In the genomic region with DNA sequence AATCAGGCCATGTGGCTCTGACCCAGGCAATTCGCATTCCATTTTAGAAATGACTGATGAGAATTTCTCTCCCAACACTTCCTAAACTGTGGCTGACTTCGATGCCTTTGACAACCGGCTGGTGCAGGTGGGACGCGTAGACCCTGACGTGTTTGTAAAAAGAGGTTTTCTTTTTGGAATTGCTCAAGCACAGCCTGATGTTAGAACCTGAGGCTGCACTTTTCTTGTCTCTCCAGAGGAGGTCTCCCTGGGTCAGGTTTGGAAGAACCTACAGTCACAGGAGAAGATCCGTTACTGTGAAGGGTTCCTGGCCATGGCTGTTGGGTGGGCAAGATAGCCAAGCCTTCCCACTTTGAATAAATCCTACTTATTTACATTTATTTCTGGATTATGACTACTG, we compare ENCODE assay signal across 11 mouse cellular contexts. TPM values are rescaled to one million over a fixed set of nuclear protein-coding genes. Genes with fewer than 3 reads are reported as not detected.
DNase-seq lines count a peak whose midpoint lies in the region; TF ChIP-seq lines count a peak whose summit lies in the region.
"Had no signal": no experiment of that assay in that cellular context is flagged by ENCODE, and none has a peak within 500 bp of the region (broad histone marks: within the 10 kb centered on the region; RNA-seq: fewer than 3 reads in every experiment).

No protein-coding gene starts in this region.

- no peak for TF ChIP-seq EP300 in heart, adult 2 months (IDR thresholded peaks at IDR 0.05; ENCODE audit: insufficient read depth, low read depth, low read length)

- H3K4me1 ChIP-seq in heart, adult 2 months (ENCODE audit: control insufficient read depth, insufficient read depth, low read length) = no peaks in the 10 kb centered on the region
- no peaks in the 10 kb centered on the region for H3K4me1 ChIP-seq in cortical plate, adult 2 months (ENCODE audit: control insufficient read depth, insufficient read depth, low read length)
- H3K4me1 ChIP-seq: limb, embryonic 13.5 days had no signal

- no peak overlapping the region for H3K27ac ChIP-seq in heart, adult 2 months
- no peak overlapping the region for H3K27ac ChIP-seq in cortical plate, adult 2 months (ENCODE audit: insufficient read depth, low read length)
- H3K27ac ChIP-seq: limb, embryonic 13.5 days had no signal

- no peaks in the 10 kb centered on the region for H3K36me3 ChIP-seq in heart, adult 2 months (ENCODE audit: control insufficient read depth, insufficient read depth, low read length)
- H3K36me3 ChIP-seq: limb, embryonic 13.5 days had no signal

- TF ChIP-seq CTCF in heart, adult 2 months (IDR thresholded peaks at IDR 0.05) = peak; percentile 68
- peak; percentile 52 for TF ChIP-seq CTCF in cortical plate, adult 2 months (IDR thresholded peaks at IDR 0.05; ENCODE audit: extremely low read depth, insufficient read depth, low read length)

- no peak overlapping the region for H3K4me3 ChIP-seq in heart, adult 2 months
- no peak overlapping the region for H3K4me3 ChIP-seq in cortical plate, adult 2 months (ENCODE audit: insufficient read depth, low read length)
- H3K4me3 ChIP-seq: limb, embryonic 13.5 days had no signal

- H3K27me3 ChIP-seq in heart, adult 2 months (ENCODE audit: control insufficient read depth, insufficient read depth, low read length) = no peaks in the 10 kb centered on the region
- H3K27me3 ChIP-seq: limb, embryonic 13.5 days had no signal

- TF ChIP-seq POLR2A in heart, adult 2 months (IDR thresholded peaks at IDR 0.05; ENCODE audit: insufficient read depth, low read depth, low read length) = no peak
- no peak for TF ChIP-seq POLR2A in cortical plate, adult 2 months (IDR thresholded peaks at IDR 0.05; ENCODE audit: extremely low read depth, insufficient read depth, low read length)

- 65% methylated on average over 7 of the region's 7 CpGs for WGBS in heart, adult 2 months

- DNase-seq in heart, adult 2 months = no peak
- DNase-seq in heart, adult 11 months = no peak
- DNase-seq in lung, postnatal 10 days = peak; percentile 30
- no peak for DNase-seq in lung, postnatal 4 days
- peak; percentile 42 for DNase-seq in thymus, postnatal 0 days (ENCODE audit: low spot score)
- DNase-seq in right cerebral cortex, postnatal 36 days (ENCODE audit: low spot score in 2 of 2) = no peak
- no peak for DNase-seq in urinary bladder, adult 18-20 months (ENCODE audit: low spot score in 2 of 2)
- DNase-seq: cerebellum, postnatal 25 days had no signal

- no peak overlapping the region for H3K9ac ChIP-seq in heart, adult 2 months (ENCODE audit: low read depth, low read length)
- H3K9ac ChIP-seq: limb, embryonic 13.5 days had no signal

- intact Hi-C loops in heart, adult 2 months (cut with DNase I) = no loop called here

- H3K79me2 ChIP-seq in heart, adult 2 months (replicated peaks; ENCODE audit: control insufficient read depth, insufficient read depth, low read length) = no peaks in the 10 kb centered on the region

RNA-seq across cellular contexts. Expression of gene Map3k7cl, which starts 31.5 kb away (rescaled TPM):
- 1 to 10 TPM; 2.0 to 2.2 TPM for total RNA-seq in heart, adult 2 months (2021)
- polyA plus RNA-seq in heart, adult 2 months (2012; rRNA removed) = 1.5 and 1.6 TPM in 2 replicates
- 1.2 and 1.5 TPM in 2 replicates for polyA plus RNA-seq in cortical plate, adult 2 months (2012; rRNA removed)
- polyA plus RNA-seq in thymus, postnatal 0 days (2015; fragmentation: Nextera tagmentation; extraction: Ambion mirVana) = 0.77 and 0.81 TPM in 2 replicates
- polyA plus RNA-seq: hindbrain, embryonic 16.5 days had no signal

Comparison
In these comparisons a context has a peak if more than half of its experiments do, and no peak if none do; other contexts are left out.
1. DNase-seq: peak in lung, postnatal 10 days (single experiment) and thymus, postnatal 0 days (single experiment); none in heart, adult 2 months (0 of 2), heart, adult 11 months (single experiment), lung, postnatal 4 days (0 of 2), right cerebral cortex, postnatal 36 days (0 of 2) and urinary bladder, adult 18-20 months (0 of 2).